Mouse (Mus musculus) forebrain, embryonic 14.5 days (tissue): ENCODE measurements at regions not wholly inside any gene's neighbourhood (a gene's known extent, or its start where the extent isn't known, plus 50 kb on each side); places are given as distances from the start of the nearest gene placed in this dataset.

Experiments used
- ATAC-seq: fragments of 200-750 bp; cut with Nextera tagmentation; 2 replicates; pipeline ENCODE4 v1.8.0; 2017; ENCODE audit warnings: mild to moderate bottlenecking, moderate library complexity
- DNase-seq: peaks from one replicate; pipeline ENCODE4 v3.0.0-alpha.2; 2015; ENCODE audit warnings: low spot score
- H3K27ac ChIP-seq: fragments of 300-500 bp; sonication (generic); 2 replicates; pipeline ENCODE4 v1.5.1; 2014; ENCODE audit warnings: low read depth, mild to moderate bottlenecking, control low read depth, low read length, moderate library complexity
- H3K27me3 ChIP-seq: fragments of 300-500 bp; sonication (generic); replicated peaks from 2 replicates; pipeline ENCODE4 v1.6.1; 2014; ENCODE audit warnings: low read length, control low read depth, mixed read lengths; ENCODE audit not compliant: control insufficient read depth, insufficient read depth
- H3K36me3 ChIP-seq: fragments of 300-500 bp; sonication (generic); 2 replicates; pipeline ENCODE4 v1.6.1; 2014; ENCODE audit warnings: low read length, control low read depth; ENCODE audit not compliant: control insufficient read depth, insufficient read depth
- H3K4me1 ChIP-seq: fragments of 300-500 bp; sonication (generic); 2 replicates; pipeline ENCODE4 v1.6.1; 2014; ENCODE audit warnings: antibody characterized with exemption, low read length, control low read depth; ENCODE audit not compliant: control insufficient read depth, insufficient read depth
- H3K4me2 ChIP-seq: fragments of 300-500 bp; sonication (generic); 2 replicates; pipeline ENCODE4 v1.6.1; 2014; ENCODE audit warnings: mild to moderate bottlenecking, control low read depth, low read length
- H3K4me3 ChIP-seq: fragments of 300-500 bp; sonication (generic); 2 replicates; pipeline ENCODE4 v1.5.1; 2014; ENCODE audit warnings: low read depth, low read length, control low read depth
- H3K9ac ChIP-seq: fragments of 300-500 bp; sonication (generic); 2 replicates; pipeline ENCODE4 v1.6.1; 2014; ENCODE audit warnings: mild to moderate bottlenecking, low read length, control low read depth, moderate library complexity
- H3K9me3 ChIP-seq: fragments of 300-500 bp; sonication (generic); replicated peaks from 2 replicates; pipeline ENCODE4 v1.6.1; 2016; ENCODE audit warnings: low read length, control low read depth, mixed read lengths; ENCODE audit not compliant: control insufficient read depth
- WGBS: fragments of 180-500 bp; shearing (Covaris S2); extraction: QIAGEN DNeasy Blood & Tissue Kit; methylation state at CpG from one replicate; pipeline ENCODE4 v1.1.7; 2014; 5-methylcytosine and 5-hydroxymethylcytosine counted together

DNA sequence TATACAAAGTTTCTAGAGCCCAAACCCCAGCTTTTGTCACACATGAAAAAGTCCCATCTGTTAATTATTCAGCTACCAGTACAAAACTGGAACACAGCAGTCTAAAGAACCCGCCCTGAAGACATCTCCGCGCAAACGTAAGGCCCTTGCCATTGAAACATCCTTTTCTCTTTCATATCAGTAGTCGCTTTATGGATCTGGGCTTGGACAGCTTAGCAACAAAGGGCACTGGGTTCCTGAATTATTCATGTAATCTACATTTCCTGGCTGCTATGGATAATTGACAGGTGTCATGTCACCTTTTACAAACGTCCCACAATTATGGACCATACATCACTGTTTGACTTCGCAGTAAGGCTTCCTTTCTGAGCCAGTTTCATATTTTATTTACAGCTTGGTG is 113.0 kb upstream of the Smim15 start:
- Histone ChIP-seq H3K9me3 (no peaks in the 10 kb centered on the region), H3K4me2 (no peak overlapping the region), H3K9ac (no peak overlapping the region), H3K27ac (no peak overlapping the region), H3K4me3 (no peak overlapping the region), H3K36me3 (no peaks in the 10 kb centered on the region), H3K27me3 (no peaks in the 10 kb centered on the region), H3K4me1 (peaks cover 4% of the 10 kb centered on the region; the same call in 1 of the 2 replicates)
- DNase-seq (no peak), ATAC-seq (no peak)
- 69% methylated on average over 7 of the region's 7 CpGs for WGBS

DNA sequence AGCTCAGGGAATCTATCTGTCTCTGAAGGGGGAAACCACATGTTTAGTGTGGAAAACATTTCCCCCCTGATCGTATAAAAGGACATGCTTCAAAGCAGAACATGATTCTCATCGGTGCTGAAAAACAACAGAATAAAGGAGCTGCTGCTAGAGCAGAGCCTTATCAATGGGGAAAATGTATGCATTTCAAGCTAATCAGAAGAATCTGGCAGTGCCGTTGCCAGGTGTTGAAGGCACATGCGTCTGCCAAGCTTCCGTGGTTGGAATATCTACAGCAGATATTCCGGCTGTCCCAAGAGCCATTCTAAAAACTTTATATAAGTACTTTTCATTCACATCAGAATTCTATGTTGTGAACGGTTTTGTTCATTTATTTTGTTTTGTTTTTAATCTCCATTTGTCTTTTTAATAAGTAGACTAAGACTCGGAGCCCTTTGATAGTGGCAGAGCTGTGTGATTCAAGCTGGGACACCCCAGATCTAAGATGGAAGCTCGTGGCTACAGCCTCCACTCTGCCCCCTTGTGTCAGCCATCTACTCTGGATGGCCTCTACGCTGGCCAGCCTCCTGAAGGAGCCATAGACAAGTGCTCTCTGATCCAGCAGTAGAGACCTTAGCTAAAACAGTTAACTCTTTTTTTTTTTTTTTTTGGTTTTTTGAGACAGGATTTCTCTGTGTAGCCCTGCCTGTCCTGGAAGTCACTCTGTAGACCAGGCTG is 116.6 kb upstream of the Smim15 start:
- no peaks in the 10 kb centered on the region for H3K27me3 ChIP-seq
- ATAC-seq: no peak
- H3K4me1 ChIP-seq: peaks cover 12% of the 10 kb centered on the region
- no peaks in the 10 kb centered on the region for H3K9me3 ChIP-seq
- no peak overlapping the region for H3K4me2 ChIP-seq
- no peak overlapping the region for H3K27ac ChIP-seq
- no peaks in the 10 kb centered on the region for H3K36me3 ChIP-seq
- H3K9ac ChIP-seq: no peak overlapping the region
- H3K4me3 ChIP-seq: no peak overlapping the region
- WGBS: 69% methylated on average over 10 of the region's 10 CpGs
- DNase-seq: no peak

DNA sequence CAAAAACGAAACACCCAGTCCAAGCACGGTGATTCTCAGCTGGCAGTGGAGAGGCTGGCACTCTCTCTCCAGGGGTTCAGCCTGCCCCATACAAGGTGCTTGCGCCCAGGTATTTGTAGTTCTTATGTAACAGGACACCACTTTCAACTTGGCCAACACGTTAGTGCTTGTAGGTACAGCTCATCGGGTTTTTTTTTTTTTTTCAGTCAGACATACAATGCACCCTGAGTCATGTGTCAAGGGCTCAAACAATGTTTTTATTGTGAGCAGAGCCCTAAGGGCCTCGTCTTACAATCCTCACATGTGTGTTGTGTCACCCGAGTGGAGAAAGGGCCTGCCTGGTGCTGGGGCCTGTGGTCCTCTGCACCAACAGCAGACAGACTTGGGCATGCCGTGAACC is 118.8 kb upstream of the Smim15 start:
- Histone ChIP-seq H3K9me3 (no peaks in the 10 kb centered on the region), H3K27me3 (no peaks in the 10 kb centered on the region), H3K27ac (no peak overlapping the region), H3K36me3 (no peaks in the 10 kb centered on the region), H3K4me1 (peaks cover 13% of the 10 kb centered on the region), H3K9ac (no peak overlapping the region), H3K4me2 (no peak overlapping the region), H3K4me3 (no peak overlapping the region)
- 36% methylated on average over 8 of the region's 8 CpGs for WGBS
- DNase-seq (no peak), ATAC-seq (no peak; the same call in 1 of the 2 replicates)

DNA sequence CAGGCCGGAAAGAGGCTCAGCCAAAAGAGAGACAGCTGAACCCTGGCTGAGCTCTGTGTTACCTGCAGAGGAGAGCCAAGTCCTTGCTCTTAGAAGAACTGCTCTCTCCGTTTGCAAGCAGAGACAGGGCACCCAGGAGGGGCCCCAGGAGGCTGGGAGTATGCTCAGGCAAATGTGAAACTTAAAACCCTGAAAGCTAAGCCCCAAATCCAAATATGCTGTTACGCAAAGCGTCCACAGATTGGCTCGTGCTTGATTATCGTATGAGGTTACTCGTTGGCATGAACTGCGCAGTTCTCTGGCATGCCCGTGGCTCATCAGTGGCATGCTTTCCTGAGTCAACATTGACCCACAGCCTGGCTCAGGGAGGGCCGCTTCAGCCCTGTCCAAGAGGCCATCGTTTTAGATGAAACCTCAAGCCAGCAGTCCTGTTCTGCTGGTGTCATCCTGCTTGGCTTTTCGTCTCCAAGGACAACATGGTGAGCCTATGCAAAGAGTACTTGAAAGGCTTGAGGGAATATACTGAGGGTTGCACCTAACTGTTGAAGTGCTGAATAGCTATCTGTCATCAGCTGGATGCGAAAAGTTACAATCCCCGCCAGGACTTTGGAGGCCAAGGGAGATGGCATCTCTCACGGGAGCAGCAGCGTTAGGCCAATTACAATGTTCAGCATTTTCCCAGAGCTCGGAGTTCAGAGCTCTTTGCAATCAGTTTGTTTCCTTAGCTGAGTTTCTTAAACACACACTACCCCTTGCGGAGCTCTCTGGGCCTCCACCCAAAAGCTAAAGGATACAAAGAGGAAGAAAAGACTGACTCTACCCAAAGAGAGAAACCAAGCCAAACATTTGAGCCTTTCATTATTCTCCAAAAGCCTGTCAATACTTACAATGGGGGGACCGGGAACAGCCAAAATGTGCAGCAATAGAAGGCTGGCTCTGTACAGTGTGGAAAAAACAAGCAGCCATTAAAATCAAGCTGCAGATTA is 120.8 kb upstream of the Smim15 start:
- ATAC-seq (peak; percentile 81), DNase-seq (peak; percentile 85)
- no peaks in the 10 kb centered on the region for H3K27me3 ChIP-seq
- no peak overlapping the region for H3K27ac ChIP-seq
- WGBS: 52% methylated on average over 19 of the region's 19 CpGs
- no peak overlapping the region for H3K9ac ChIP-seq
- H3K36me3 ChIP-seq: no peaks in the 10 kb centered on the region
- peaks cover 13% of the 10 kb centered on the region for H3K4me1 ChIP-seq
- no peak overlapping the region for H3K4me2 ChIP-seq
- no peaks in the 10 kb centered on the region for H3K9me3 ChIP-seq
- H3K4me3 ChIP-seq: no peak overlapping the region

DNA sequence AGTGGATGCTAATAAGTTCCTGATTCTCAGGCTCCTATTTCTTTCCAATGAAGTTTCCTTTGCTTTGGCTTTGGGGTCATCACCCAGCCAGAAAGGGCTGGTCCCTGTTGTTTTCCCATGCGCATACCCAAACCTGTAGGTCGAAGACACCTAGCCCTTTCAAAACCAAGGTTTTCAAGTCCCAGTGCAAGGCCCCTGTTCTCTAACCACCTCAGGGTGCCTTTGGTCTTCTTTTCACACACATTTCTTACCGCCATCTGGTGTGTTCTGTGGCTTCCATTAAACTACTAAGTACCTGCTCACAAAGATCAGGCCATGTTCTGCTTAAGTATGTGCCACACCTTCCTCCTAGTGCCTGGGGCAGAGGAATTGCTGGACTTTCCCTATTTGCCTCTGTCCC is 124.8 kb upstream of the Smim15 start:
- DNase-seq: no peak
- Histone ChIP-seq H3K27ac (no peak overlapping the region), H3K4me1 (peaks cover 11% of the 10 kb centered on the region), H3K4me3 (no peak overlapping the region), H3K4me2 (no peak overlapping the region), H3K9me3 (no peaks in the 10 kb centered on the region), H3K27me3 (no peaks in the 10 kb centered on the region), H3K36me3 (no peaks in the 10 kb centered on the region), H3K9ac (no peak overlapping the region)
- no peak for ATAC-seq
- WGBS: 89% methylated on average over 3 of the region's 3 CpGs

DNA sequence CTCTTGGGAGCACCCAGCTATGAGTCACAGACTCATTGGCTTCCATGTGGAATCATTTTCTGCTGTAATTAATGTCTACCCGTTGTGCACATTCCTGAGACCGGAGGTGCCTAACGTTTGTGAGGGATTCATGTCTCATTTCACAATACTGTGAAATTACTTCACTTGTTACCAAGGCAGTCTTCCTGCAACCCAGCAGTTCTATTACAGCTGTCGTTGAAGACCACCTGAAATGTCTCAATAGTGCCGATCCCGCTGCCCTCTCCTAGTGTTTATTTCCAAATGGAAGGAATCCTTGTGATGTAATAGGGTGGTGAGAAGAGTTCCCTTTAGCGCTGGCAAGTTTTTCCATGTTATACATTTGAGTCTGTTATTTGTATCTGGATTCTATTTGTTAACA is 125.8 kb upstream of the Smim15 start:
- WGBS: 92% methylated on average over 7 of the region's 7 CpGs
- ATAC-seq (no peak), DNase-seq (no peak)
- Histone ChIP-seq H3K4me2 (no peak overlapping the region), H3K4me3 (no peak overlapping the region), H3K9ac (no peak overlapping the region), H3K36me3 (no peaks in the 10 kb centered on the region), H3K9me3 (no peaks in the 10 kb centered on the region), H3K4me1 (peaks cover 9% of the 10 kb centered on the region), H3K27me3 (no peaks in the 10 kb centered on the region), H3K27ac (no peak overlapping the region)

DNA sequence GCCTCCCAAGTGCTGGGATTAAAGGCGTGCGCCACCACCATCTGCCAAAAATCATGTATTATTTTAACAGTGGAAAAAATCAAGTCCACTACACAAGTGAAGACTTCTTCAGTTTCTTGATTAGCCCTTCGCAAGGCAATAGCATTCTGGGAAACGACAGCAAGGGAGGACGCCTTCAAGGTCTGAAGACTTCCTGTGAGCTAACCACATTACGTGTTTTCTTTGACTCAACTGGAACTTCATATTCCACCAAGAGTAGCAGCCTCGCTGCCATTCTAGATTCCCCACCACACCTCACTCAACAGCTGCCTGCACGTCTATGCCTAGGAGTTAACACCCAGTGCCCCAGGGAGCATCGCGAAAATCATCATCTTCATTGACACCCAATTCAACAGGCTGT is 126.2 kb upstream of the Smim15 start:
- Histone ChIP-seq H3K27me3 (no peaks in the 10 kb centered on the region), H3K4me3 (no peak overlapping the region), H3K9me3 (no peaks in the 10 kb centered on the region), H3K9ac (no peak overlapping the region), H3K36me3 (no peaks in the 10 kb centered on the region), H3K27ac (no peak overlapping the region), H3K4me1 (peaks cover 5% of the 10 kb centered on the region; the same call in 1 of the 2 replicates), H3K4me2 (no peak overlapping the region)
- 98% methylated on average over 10 of the region's 10 CpGs for WGBS
- no peak for DNase-seq
- no peak for ATAC-seq

DNA sequence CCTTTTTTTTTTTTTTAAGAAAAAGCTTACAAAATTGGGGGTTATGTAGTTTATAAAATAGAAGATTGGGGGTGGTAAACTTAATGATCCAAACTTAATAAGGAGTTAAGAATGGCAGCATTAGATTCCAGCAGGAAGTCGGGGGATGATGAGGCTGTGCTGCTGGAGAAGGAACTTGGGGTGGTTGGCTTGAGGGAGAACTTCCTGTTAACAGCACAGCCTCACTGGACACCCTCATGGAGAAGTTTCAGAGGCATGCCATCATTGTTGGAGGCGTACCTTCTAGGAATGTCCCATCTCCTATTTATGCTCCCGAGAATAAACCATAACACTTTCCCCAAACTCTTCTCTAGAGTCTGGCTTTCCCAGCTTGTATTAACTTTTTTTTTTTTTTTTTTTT is 126.7 kb upstream of the Smim15 start:
- Histone ChIP-seq H3K4me2 (no peak overlapping the region), H3K4me1 (0 out of 2 replicates have a peak, but pooled peaks cover under 1% of the 10 kb centered on the region), H3K36me3 (no peaks in the 10 kb centered on the region), H3K9ac (no peak overlapping the region), H3K27ac (no peak overlapping the region), H3K9me3 (no peaks in the 10 kb centered on the region), H3K27me3 (no peaks in the 10 kb centered on the region), H3K4me3 (no peak overlapping the region)
- DNase-seq (no peak), ATAC-seq (no peak)
- WGBS: 93% methylated on average over 3 of the region's 3 CpGs

DNA sequence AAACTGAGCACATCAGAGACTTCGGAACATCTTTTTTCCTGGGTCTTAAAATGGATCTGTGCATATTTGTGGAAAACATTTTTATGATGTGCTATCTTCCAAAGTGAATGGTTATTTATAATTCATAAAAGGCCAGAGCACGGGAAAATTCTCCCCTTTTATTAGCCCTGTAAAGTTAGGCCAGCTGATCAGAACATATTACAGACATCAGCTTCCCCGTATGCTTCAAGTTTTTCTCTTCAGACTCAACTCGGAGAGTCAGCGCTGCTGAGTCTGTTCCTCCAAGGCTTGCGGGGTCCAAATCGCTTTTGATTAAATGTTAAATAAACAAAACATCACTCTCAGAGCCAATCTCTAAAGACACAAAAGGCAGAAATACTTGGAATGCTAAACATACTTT is 134.1 kb upstream of the Smim15 start:
- no peaks in the 10 kb centered on the region for H3K36me3 ChIP-seq
- no peaks in the 10 kb centered on the region for H3K27me3 ChIP-seq
- no peak overlapping the region for H3K9ac ChIP-seq
- DNase-seq (no peak), ATAC-seq (no peak)
- H3K4me2 ChIP-seq: no peak overlapping the region
- no peak overlapping the region for H3K4me3 ChIP-seq
- no peaks in the 10 kb centered on the region for H3K4me1 ChIP-seq
- 79% methylated on average over 7 of the region's 7 CpGs for WGBS
- H3K27ac ChIP-seq: no peak overlapping the region
- no peaks in the 10 kb centered on the region for H3K9me3 ChIP-seq
